Mouse (Mus musculus): ENCODE measurements at regions not wholly inside any gene's neighbourhood (a gene's known extent, or its start where the extent isn't known, plus 50 kb on each side); places are given as distances from the start of the nearest gene placed in this dataset.
A peak's percentile ranks its signal among the peaks of the same experiment; 100 is the strongest.

GRCm38 (mm10) chr12:79961076-79961475, 151.7 kb downstream of the Zfp36l1 start:
- DNase-seq (ENCODE audit: extremely low spot score in 1 of 2, low spot score in 2 of 2): no peak
- intact Hi-C loops (cut with DNase I): no loop called here

GRCm38 (mm10) chr12:79960446-79960845, 152.4 kb downstream of the Zfp36l1 start:
- intact Hi-C loops (cut with DNase I): no loop called here
- no peak for DNase-seq (ENCODE audit: extremely low spot score in 1 of 2, low spot score in 2 of 2)

- no peak for DNase-seq (ENCODE audit: extremely low spot score in 1 of 2, low spot score in 2 of 2)
- intact Hi-C loops (cut with DNase I): no loop called here
Measured at GRCm38 (mm10) chr12:79959540-79960305, 153.1 kb downstream of the Zfp36l1 start.

- intact Hi-C loops (cut with DNase I): no loop called here
- no peak for DNase-seq (ENCODE audit: extremely low spot score in 1 of 2, low spot score in 2 of 2)
Measured at GRCm38 (mm10) chr12:79957211-79957610, 155.6 kb downstream of the Zfp36l1 start.

- DNase-seq (ENCODE audit: extremely low spot score in 1 of 2, low spot score in 2 of 2): no peak
- intact Hi-C loops (cut with DNase I): no loop called here
Measured at GRCm38 (mm10) chr12:79956351-79956750, 156.5 kb downstream of the Zfp36l1 start.

- intact Hi-C loops (cut with DNase I): no loop called here
- no peak for DNase-seq (ENCODE audit: extremely low spot score in 1 of 2, low spot score in 2 of 2)
Measured at GRCm38 (mm10) chr12:79955501-79955900, 157.3 kb downstream of the Zfp36l1 start.

GRCm38 (mm10) chr12:79950579-79951112, 162.2 kb downstream of the Zfp36l1 start:
- peak in 1 of 2 experiments; percentile 8 for DNase-seq (ENCODE audit: extremely low spot score in 1 of 2, low spot score in 2 of 2)
- intact Hi-C loops (cut with DNase I): no loop called here

- DNase-seq (ENCODE audit: extremely low spot score in 1 of 2, low spot score in 2 of 2): peak in 1 of 2 experiments; percentile 62
- intact Hi-C loops (cut with DNase I): no loop called here
Measured at GRCm38 (mm10) chr12:79949101-79949824, 163.6 kb downstream of the Zfp36l1 start.

GRCm38 (mm10) chr12:79947574-79947973, 165.2 kb downstream of the Zfp36l1 start:
- intact Hi-C loops (cut with DNase I): no loop called here
- DNase-seq (ENCODE audit: extremely low spot score in 1 of 2, low spot score in 2 of 2): peak in 1 of 2 experiments; percentile 19

GRCm38 (mm10) chr12:79946777-79947176, 166.0 kb downstream of the Zfp36l1 start:
- peak in 1 of 2 experiments; percentile 29 for DNase-seq (ENCODE audit: extremely low spot score in 1 of 2, low spot score in 2 of 2)
- intact Hi-C loops (cut with DNase I): no loop called here

GRCm38 (mm10) chr12:79945899-79946298, 166.9 kb downstream of the Zfp36l1 start:
- intact Hi-C loops (cut with DNase I): no loop called here
- no peak for DNase-seq (ENCODE audit: extremely low spot score in 1 of 2, low spot score in 2 of 2)

- intact Hi-C loops (cut with DNase I): no loop called here
- DNase-seq (ENCODE audit: extremely low spot score in 1 of 2, low spot score in 2 of 2): peak in 1 of 2 experiments; percentile 88
Measured at GRCm38 (mm10) chr12:79944714-79945493, 167.9 kb downstream of the Zfp36l1 start.

- DNase-seq (ENCODE audit: extremely low spot score in 1 of 2, low spot score in 2 of 2): no peak
- intact Hi-C loops (cut with DNase I): no loop called here
Measured at GRCm38 (mm10) chr12:79944090-79944489, 168.7 kb downstream of the Zfp36l1 start.

GRCm38 (mm10) chr12:79942563-79943131, 170.2 kb downstream of the Zfp36l1 start:
- intact Hi-C loops (cut with DNase I): no loop called here

GRCm38 (mm10) chr12:79941828-79942227, 171.0 kb downstream of the Zfp36l1 start:
- intact Hi-C loops (cut with DNase I): no loop called here
- peak in 1 of 2 experiments; percentile 7 for DNase-seq (ENCODE audit: extremely low spot score in 1 of 2, low spot score in 2 of 2)

More at GRCm38 (mm10) chr12:79942563-79943131, 170.2 kb downstream of the Zfp36l1 start:
- DNase-seq (ENCODE audit: extremely low spot score in 1 of 2, low spot score in 2 of 2): peak in 1 of 2 experiments; percentile 47

- intact Hi-C loops (cut with DNase I): no loop called here
- no peak for DNase-seq (ENCODE audit: extremely low spot score in 1 of 2, low spot score in 2 of 2)
Measured at GRCm38 (mm10) chr12:79939436-79939835, 173.4 kb downstream of the Zfp36l1 start.

- intact Hi-C loops (cut with DNase I): no loop called here
- DNase-seq (ENCODE audit: extremely low spot score in 1 of 2, low spot score in 2 of 2): no peak
Measured at GRCm38 (mm10) chr12:79937876-79938275, 174.9 kb downstream of the Zfp36l1 start.

GRCm38 (mm10) chr12:79936698-79937097, 176.1 kb downstream of the Zfp36l1 start:
- intact Hi-C loops (cut with DNase I): no loop called here
- DNase-seq (ENCODE audit: extremely low spot score in 1 of 2, low spot score in 2 of 2): peak in 1 of 2 experiments; percentile 77

GRCm38 (mm10) chr12:79934091-79934490, 178.7 kb downstream of the Zfp36l1 start:
- DNase-seq (ENCODE audit: extremely low spot score in 1 of 2, low spot score in 2 of 2): no peak
- intact Hi-C loops (cut with DNase I): no loop called here

All from left cerebral cortex, postnatal 10 days (tissue).